Mouse (Mus musculus) C2C12 (cell line): ENCODE results near the gene Tnr. TPM values are rescaled to one million over a fixed set of nuclear protein-coding genes. Genes with fewer than 3 reads are reported as not detected.

Experiments used
- H3K27me3 ChIP-seq: one replicate; pipeline ENCODE4 v1.6.1; 2011; ENCODE audit not compliant: control insufficient read depth, insufficient read depth, insufficient read length
- H3K36me3 ChIP-seq: one replicate; pipeline ENCODE4 v1.6.1; 2011; ENCODE audit not compliant: control insufficient read depth, insufficient read depth
- H3K4me3 ChIP-seq: one replicate; pipeline ENCODE4 v1.5.1; 2011; ENCODE audit warnings: mild to moderate bottlenecking, control low read depth; ENCODE audit not compliant: poor library complexity, insufficient read depth, severe bottlenecking
- H3K79me2 ChIP-seq: one replicate; pipeline ENCODE4 v1.6.1; 2011; ENCODE audit not compliant: control insufficient read depth, insufficient read depth
- H3K79me3 ChIP-seq: one replicate; pipeline ENCODE4 v1.6.1; 2011; ENCODE audit warnings: low read depth, control low read depth
- H3ac ChIP-seq: one replicate; pipeline ENCODE3; 2011; ENCODE audit warnings: low read depth; ENCODE audit not compliant: control insufficient read depth, insufficient read length
- CEBPB ChIP-seq: IDR thresholded peaks from one replicate; pipeline ENCODE4 v1.6.1; 2011; ENCODE audit warnings: low read depth, mild to moderate bottlenecking, control low read depth, moderate library complexity
- CTCF ChIP-seq: IDR thresholded peaks from one replicate; pipeline ENCODE4 v1.5.1; 2011; ENCODE audit not compliant: control insufficient read depth, insufficient read depth, insufficient read length
- FOSL1 ChIP-seq: IDR thresholded peaks from one replicate; pipeline ENCODE4 v1.8.0; 2011; ENCODE audit warnings: mild to moderate bottlenecking, low read length; ENCODE audit not compliant: poor library complexity, insufficient read depth, severe bottlenecking
- MAX ChIP-seq: IDR thresholded peaks from one replicate; pipeline ENCODE4 v1.6.1; 2011; ENCODE audit warnings: mild to moderate bottlenecking, control low read depth
- MYOD1 ChIP-seq: IDR thresholded peaks from one replicate; pipeline ENCODE4 v1.6.1; 2011; ENCODE audit warnings: low read depth; ENCODE audit not compliant: control insufficient read depth, insufficient read length
- MYOG ChIP-seq: IDR thresholded peaks from one replicate; pipeline ENCODE4 v1.6.1; 2011; ENCODE audit not compliant: control insufficient read depth, insufficient read length; ENCODE audit errors: extremely low read depth
- USF1 ChIP-seq: IDR thresholded peaks from one replicate; pipeline ENCODE4 v1.6.1; 2011; ENCODE audit warnings: low read depth, mild to moderate bottlenecking, control low read depth, moderate library complexity
- polyA plus RNA-seq: library from polyadenylated mRNA; unstranded; fragments of >200 nt; fragmentation: generic; extraction: Trizol; gene quantifications from one replicate; pipeline ENCODE4 v1.2.1, GENCODE M21; 2012; ENCODE audit warnings: missing spikeins

Tnr gene
- polyA plus RNA-seq, 1 experiment = under 0.01 TPM

- no peak overlapping the region for H3ac ChIP-seq
- TF ChIP-seq USF1 (no peak), CTCF (no peak), FOSL1 (no peak), MYOD1 (no peak), MAX (no peak), MYOG (no peak), CEBPB (no peak)
- H3K4me3 ChIP-seq = no peak overlapping the region
- no peaks in the 10 kb centered on the region for H3K79me3 ChIP-seq
- no peaks in the 10 kb centered on the region for H3K36me3 ChIP-seq
- peaks cover 15% of the 10 kb centered on the region for H3K27me3 ChIP-seq
- no peaks in the 10 kb centered on the region for H3K79me2 ChIP-seq
These were observed 56.9 kb downstream of the Tnr start for GRCm38 (mm10) chr1:159580335-159580921.

GRCm38 (mm10) chr1:159583877-159584276, 60.3 kb downstream of the Tnr start:
- H3K27me3 ChIP-seq = peaks cover 14% of the 10 kb centered on the region
- no peaks in the 10 kb centered on the region for H3K79me3 ChIP-seq
- TF ChIP-seq CTCF (no peak), MYOD1 (no peak), FOSL1 (no peak), MYOG (no peak), MAX (no peak), USF1 (no peak), CEBPB (no peak)
- H3K79me2 ChIP-seq = no peaks in the 10 kb centered on the region
- H3K36me3 ChIP-seq = no peaks in the 10 kb centered on the region
- no peak overlapping the region for H3K4me3 ChIP-seq
- no peak overlapping the region for H3ac ChIP-seq

GRCm38 (mm10) chr1:159588741-159589140, 65.2 kb downstream of the Tnr start:
- Histone ChIP-seq H3ac (no peak overlapping the region), H3K79me2 (no peaks in the 10 kb centered on the region), H3K79me3 (no peaks in the 10 kb centered on the region), H3K36me3 (no peaks in the 10 kb centered on the region), H3K27me3 (peaks cover 9% of the 10 kb centered on the region), H3K4me3 (no peak overlapping the region)
- no peak for TF ChIP-seq MAX
- no peak for TF ChIP-seq FOSL1
- no peak for TF ChIP-seq MYOD1
- no peak for TF ChIP-seq CEBPB
- TF ChIP-seq CTCF = no peak
- no peak for TF ChIP-seq USF1
- TF ChIP-seq MYOG = no peak

GRCm38 (mm10) chr1:159594099-159595058, 70.8 kb downstream of the Tnr start:
- Histone ChIP-seq H3ac (no peak overlapping the region), H3K4me3 (no peak overlapping the region), H3K27me3 (no peaks in the 10 kb centered on the region), H3K79me2 (no peaks in the 10 kb centered on the region), H3K36me3 (no peaks in the 10 kb centered on the region), H3K79me3 (no peaks in the 10 kb centered on the region)
- TF ChIP-seq MYOD1 (no peak), CTCF (no peak), CEBPB (no peak)

GRCm38 (mm10) chr1:159595729-159596128, 72.2 kb downstream of the Tnr start:
- H3K79me3 ChIP-seq = no peaks in the 10 kb centered on the region
- no peaks in the 10 kb centered on the region for H3K27me3 ChIP-seq

More at GRCm38 (mm10) chr1:159595729-159596128, 72.2 kb downstream of the Tnr start:
- no peaks in the 10 kb centered on the region for H3K36me3 ChIP-seq
- H3K4me3 ChIP-seq = no peak overlapping the region
- TF ChIP-seq FOSL1 (peak; percentile 44), MAX (no peak)
- no peaks in the 10 kb centered on the region for H3K79me2 ChIP-seq
- no peak overlapping the region for H3ac ChIP-seq
